Mouse (Mus musculus): ENCODE measurements around the gene Epn3. TPM values are rescaled to one million over a fixed set of nuclear protein-coding genes. Genes with fewer than 3 reads are reported as not detected.
A peak's percentile ranks its signal among the peaks of the same experiment; 100 is the strongest.

The Epn3 gene
- polyA plus RNA-seq, 1 experiment from 2014 or later: 0.05 TPM

DNA sequence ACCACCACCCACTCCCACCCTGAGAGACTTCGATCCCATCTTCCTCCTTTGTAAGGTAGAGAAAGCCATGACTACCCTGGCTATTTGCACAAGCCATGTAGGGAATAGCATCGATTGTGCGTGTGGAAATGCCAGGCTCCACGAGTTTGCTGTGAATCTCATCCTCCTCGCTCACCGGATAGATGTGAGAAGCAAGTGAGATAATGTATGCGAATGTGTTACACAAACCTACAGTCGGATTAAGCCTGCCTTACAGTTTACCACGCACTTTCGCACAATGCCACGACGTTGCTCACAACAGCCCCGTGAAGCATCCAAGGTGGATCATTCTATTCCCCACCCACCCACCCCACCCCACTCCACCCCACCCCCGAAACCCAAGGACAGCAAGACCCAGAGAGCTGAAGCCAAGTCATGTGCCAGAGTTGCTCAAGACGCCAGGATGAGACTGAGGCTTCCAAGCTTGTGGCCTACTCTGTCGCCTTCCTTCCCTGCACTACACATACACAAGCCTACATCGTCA, 33.4 kb downstream of the Epn3 start:
- H3K9ac ChIP-seq: no peak overlapping the region
- H3K4me3 ChIP-seq (replicated peaks): no peak overlapping the region
- DNase-seq (no peak), ATAC-seq (ENCODE audit: low read depth) (no peak)
- peaks cover 48% of the 10 kb centered on the region for H3K27me3 ChIP-seq
- H3K27ac ChIP-seq: no peak overlapping the region
- 72% methylated on average over 17 of the region's 17 CpGs for WGBS (ENCODE audit: insufficient replicate concordance)
- H3K4me2 ChIP-seq: no peak overlapping the region
- no peaks in the 10 kb centered on the region for H3K36me3 ChIP-seq
- H3K9me3 ChIP-seq (replicated peaks): no peaks in the 10 kb centered on the region
- H3K4me1 ChIP-seq (replicated peaks): peaks cover 14% of the 10 kb centered on the region; the same call in 1 of the 2 replicates

DNA sequence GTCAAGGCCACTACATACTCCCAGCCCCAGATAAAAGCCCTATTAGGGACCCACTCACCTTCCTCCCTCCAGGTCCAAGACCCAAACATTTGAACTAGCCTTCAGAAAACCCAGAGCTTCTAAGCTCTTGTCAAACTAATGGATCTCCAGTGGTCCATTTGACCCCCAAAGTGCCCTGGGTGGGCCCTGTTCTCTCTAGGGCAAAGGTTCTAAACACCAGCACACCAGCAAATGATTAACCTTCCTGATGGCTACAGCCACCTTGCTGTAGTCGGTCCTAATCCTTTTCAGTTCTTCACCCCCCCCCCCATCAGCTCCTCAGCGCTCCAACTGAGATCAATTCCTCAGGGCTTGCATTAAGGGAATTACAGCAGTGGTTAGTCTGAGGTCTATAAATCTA, 35.6 kb downstream of the Epn3 start:
- ATAC-seq (ENCODE audit: low read depth) (no peak; the same call in 1 of the 2 replicates), DNase-seq (no peak)
- 35% methylated on average over 2 of the region's 2 CpGs for WGBS (ENCODE audit: insufficient replicate concordance)
- peaks cover 27% of the 10 kb centered on the region for H3K27me3 ChIP-seq
- H3K4me1 ChIP-seq (replicated peaks): peaks cover 14% of the 10 kb centered on the region; the same call in 1 of the 2 replicates
- H3K9ac ChIP-seq: no peak overlapping the region
- H3K4me2 ChIP-seq: no peak overlapping the region
- no peak overlapping the region for H3K27ac ChIP-seq
- H3K36me3 ChIP-seq: no peaks in the 10 kb centered on the region
- H3K9me3 ChIP-seq (replicated peaks): no peaks in the 10 kb centered on the region
- H3K4me3 ChIP-seq (replicated peaks): no peak overlapping the region

DNA sequence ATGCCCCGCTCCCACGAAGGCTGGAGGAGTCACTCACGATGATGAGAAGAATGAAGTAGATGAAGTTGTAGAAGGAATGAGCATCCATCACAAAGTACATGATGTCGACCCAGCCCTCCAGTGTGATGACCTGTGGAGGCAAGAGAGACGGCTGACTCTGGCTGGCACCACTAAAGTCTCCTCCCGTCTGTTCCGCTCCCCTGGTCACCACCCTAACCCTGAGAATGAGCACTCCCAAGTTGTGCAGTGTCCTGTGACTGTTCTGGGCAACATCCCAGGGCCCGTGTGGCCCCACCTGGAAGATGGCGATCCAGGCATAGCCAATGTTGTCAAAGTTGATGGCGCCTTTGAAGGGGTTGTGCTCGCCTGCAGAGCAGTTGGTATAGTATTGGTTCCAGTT, 37.9 kb downstream of the Epn3 start:
- DNase-seq: no peak
- H3K4me2 ChIP-seq: no peak overlapping the region
- H3K36me3 ChIP-seq: no peaks in the 10 kb centered on the region
- WGBS (ENCODE audit: insufficient replicate concordance): 80% methylated on average over 11 of the region's 11 CpGs
- no peaks in the 10 kb centered on the region for H3K9me3 ChIP-seq (replicated peaks)
- ATAC-seq (ENCODE audit: low read depth): no peak
- H3K27me3 ChIP-seq: peaks cover 17% of the 10 kb centered on the region
- H3K9ac ChIP-seq: no peak overlapping the region
- H3K4me3 ChIP-seq (replicated peaks): no peak overlapping the region
- no peak overlapping the region for H3K27ac ChIP-seq
- H3K4me1 ChIP-seq (replicated peaks): peaks cover 25% of the 10 kb centered on the region

DNA sequence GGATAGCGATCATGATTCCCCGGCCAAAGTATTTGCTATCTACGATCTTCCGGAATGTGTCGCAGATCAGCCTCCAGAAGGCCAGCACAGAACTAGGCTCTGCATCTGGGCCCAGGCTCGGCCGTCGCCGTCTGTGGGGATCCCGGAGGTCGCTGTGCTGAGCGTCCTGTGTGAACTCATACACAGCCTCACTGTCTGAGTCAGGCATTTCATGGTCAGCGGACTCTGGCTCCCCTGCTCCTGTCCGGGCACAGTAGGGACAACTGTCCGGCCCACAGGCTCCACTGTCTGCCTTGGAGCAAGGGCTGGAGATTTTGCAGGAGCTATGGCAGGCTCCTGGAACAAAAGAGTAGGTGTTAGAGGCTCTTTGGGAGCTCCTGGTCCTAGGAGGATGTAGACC, 42.8 kb downstream of the Epn3 start:
- H3K4me1 ChIP-seq (replicated peaks): peaks cover 40% of the 10 kb centered on the region
- WGBS (ENCODE audit: insufficient replicate concordance): 77% methylated on average over 15 of the region's 15 CpGs
- peak overlapping the region; percentile 34; the same call in 1 of the 2 replicates for H3K9ac ChIP-seq
- peaks cover 19% of the 10 kb centered on the region for H3K27me3 ChIP-seq
- ATAC-seq (ENCODE audit: low read depth) (no peak), DNase-seq (no peak)
- H3K9me3 ChIP-seq (replicated peaks): no peaks in the 10 kb centered on the region
- H3K4me2 ChIP-seq: peak overlapping the region; percentile 69
- peak overlapping the region; percentile 86 for H3K27ac ChIP-seq
- no peaks in the 10 kb centered on the region for H3K36me3 ChIP-seq
- 0 out of 2 replicates have a peak overlapping the region, but pooled peaks have one; percentile 46 for H3K4me3 ChIP-seq (replicated peaks)

DNA sequence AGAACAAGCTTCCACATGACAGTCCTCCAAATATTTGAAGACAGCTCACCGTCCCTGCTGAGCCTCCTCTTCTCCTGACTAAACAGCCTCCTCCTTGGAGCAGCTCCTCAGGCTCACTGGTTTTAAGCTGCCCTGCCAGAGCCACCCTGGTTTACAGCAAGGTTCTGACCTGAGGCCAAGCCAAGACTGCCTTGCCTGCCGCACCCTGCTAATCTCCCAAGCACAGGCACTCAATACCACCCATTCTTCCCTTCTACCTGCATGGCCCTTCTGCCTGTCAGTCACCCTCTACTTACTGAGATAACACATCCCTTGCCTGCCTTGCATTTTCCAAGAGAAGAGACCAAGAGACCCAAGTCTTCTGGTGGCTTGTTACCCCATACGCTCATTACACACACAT, 43.4 kb downstream of the Epn3 start:
- no peaks in the 10 kb centered on the region for H3K36me3 ChIP-seq
- H3K4me3 ChIP-seq (replicated peaks): peak overlapping the region; percentile 46
- peak overlapping the region; percentile 62 for H3K9ac ChIP-seq
- no peaks in the 10 kb centered on the region for H3K9me3 ChIP-seq (replicated peaks)
- H3K4me1 ChIP-seq (replicated peaks): peaks cover 45% of the 10 kb centered on the region
- DNase-seq: peak; percentile 72
- peak overlapping the region; percentile 69 for H3K4me2 ChIP-seq
- 37% methylated on average over 3 of the region's 3 CpGs for WGBS (ENCODE audit: insufficient replicate concordance)
- H3K27ac ChIP-seq: peak overlapping the region; percentile 86
- ATAC-seq (ENCODE audit: low read depth): peak; percentile 99
- H3K27me3 ChIP-seq: peaks cover 19% of the 10 kb centered on the region

DNA sequence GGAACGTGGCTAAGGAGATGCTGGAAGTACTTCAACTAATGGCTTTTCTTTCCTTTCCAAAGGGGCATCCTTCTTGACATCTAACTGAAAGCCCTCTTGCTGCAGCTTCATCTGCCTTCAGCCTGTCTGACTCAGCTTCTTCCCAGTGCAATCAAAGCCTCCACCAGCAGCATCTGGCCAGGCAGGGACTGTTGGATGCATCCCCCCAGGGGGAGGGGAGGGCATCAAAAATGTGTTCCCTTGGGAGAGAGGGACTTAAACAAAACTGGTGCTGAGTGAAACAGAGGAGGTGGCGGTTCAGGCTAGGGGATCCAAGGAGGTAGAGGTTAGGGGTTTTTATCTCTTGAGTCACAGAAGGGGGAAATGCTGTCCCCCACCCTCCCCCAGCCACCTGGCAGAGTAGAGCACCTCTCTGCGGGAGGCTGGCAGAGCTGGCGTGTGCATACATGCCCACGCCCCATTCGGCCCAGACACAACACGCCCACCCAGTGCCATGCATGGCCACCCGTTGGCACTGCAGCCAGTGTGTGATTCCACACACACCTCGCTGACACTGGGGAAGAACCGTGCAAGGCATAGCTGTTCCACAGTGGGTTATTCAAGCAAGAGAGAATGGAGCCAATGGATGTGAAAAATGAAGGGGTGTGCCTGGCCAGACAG, 44.5 kb downstream of the Epn3 start:
- peak overlapping the region; percentile 69 for H3K4me2 ChIP-seq
- WGBS (ENCODE audit: insufficient replicate concordance): 42% methylated on average over 10 of the region's 10 CpGs
- peak; percentile 44 for ATAC-seq (ENCODE audit: low read depth)
- H3K9me3 ChIP-seq (replicated peaks): no peaks in the 10 kb centered on the region
- H3K4me1 ChIP-seq (replicated peaks): peaks cover 53% of the 10 kb centered on the region
- H3K4me3 ChIP-seq (replicated peaks): peak overlapping the region; percentile 46
- no peak for DNase-seq
- peaks cover 22% of the 10 kb centered on the region for H3K27me3 ChIP-seq
- H3K36me3 ChIP-seq: no peaks in the 10 kb centered on the region
- H3K27ac ChIP-seq: peak overlapping the region; percentile 86
- peak overlapping the region; percentile 62 for H3K9ac ChIP-seq

DNA sequence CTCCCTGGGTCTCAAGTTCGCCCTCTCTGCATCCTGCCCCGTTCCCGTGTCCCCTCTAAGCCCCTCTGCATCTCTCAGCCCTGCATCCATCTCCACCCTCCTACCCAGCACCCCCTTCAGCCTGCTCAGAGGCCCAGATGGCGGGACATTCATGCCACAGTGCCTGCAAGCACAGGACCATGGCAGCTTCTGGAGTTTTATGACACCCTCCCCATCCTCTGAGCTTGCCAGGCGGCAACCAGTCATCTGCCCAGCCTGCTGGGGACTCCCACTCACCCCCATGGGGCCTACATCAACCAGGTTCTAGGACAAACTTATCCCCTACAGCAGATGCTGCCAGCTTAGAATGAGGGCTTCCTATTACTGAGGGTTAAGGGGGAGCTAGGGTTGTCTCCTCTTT, 45.0 kb downstream of the Epn3 start:
- Histone ChIP-seq H3K27me3 (peaks cover 24% of the 10 kb centered on the region), H3K27ac (peak overlapping the region; percentile 86; the same call in 1 of the 2 replicates), H3K4me2 (peak overlapping the region; percentile 69), H3K9me3 (replicated peaks) (no peaks in the 10 kb centered on the region), H3K9ac (peak overlapping the region; percentile 62), H3K36me3 (no peaks in the 10 kb centered on the region), H3K4me1 (replicated peaks) (peaks cover 54% of the 10 kb centered on the region), H3K4me3 (replicated peaks) (peak overlapping the region; percentile 46)
- ATAC-seq (ENCODE audit: low read depth) (no peak), DNase-seq (no peak)
- WGBS (ENCODE audit: insufficient replicate concordance): 59% methylated on average over 5 of the region's 5 CpGs

DNA sequence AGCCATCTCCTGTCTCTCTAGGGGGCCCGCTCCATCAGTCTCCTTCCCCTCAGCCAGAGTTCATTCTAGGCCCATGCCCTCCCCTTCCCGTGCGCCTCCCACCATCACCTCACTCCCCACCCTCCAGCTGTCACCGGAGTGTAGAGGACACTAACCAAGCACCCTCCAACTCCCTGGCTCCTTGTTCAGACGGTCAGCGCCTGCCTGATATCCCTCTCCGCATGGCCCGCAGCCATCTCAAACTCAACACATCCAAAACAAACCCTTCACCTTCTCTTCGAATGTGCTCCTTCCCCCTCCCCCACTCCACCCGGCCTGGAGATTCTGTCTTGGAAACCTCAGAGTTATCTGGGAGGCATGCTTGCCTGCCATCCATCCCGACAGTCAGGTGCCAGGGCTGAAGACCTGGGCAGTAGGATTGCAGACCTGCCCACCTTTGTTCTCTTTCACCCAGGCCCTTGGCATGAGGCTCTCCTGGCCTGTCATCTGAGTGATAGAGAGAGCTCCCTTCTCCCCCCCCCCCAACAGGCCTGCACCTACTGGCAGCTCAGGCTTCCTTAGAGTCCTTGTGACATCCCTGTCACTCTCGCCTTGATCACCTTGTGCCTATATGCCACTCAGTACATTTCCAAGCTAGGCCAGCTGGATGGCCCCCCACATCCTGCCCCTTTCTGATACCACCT, 48.5 kb downstream of the Epn3 start:
- Histone ChIP-seq H3K27me3 (peaks cover 27% of the 10 kb centered on the region), H3K36me3 (no peaks in the 10 kb centered on the region), H3K27ac (no peak overlapping the region), H3K4me3 (replicated peaks) (no peak overlapping the region), H3K9me3 (replicated peaks) (no peaks in the 10 kb centered on the region), H3K4me1 (replicated peaks) (peaks cover 41% of the 10 kb centered on the region), H3K4me2 (no peak overlapping the region), H3K9ac (no peak overlapping the region)
- DNase-seq (no peak), ATAC-seq (ENCODE audit: low read depth) (no peak)
- 60% methylated on average over 12 of the region's 12 CpGs for WGBS (ENCODE audit: insufficient replicate concordance)

DNA sequence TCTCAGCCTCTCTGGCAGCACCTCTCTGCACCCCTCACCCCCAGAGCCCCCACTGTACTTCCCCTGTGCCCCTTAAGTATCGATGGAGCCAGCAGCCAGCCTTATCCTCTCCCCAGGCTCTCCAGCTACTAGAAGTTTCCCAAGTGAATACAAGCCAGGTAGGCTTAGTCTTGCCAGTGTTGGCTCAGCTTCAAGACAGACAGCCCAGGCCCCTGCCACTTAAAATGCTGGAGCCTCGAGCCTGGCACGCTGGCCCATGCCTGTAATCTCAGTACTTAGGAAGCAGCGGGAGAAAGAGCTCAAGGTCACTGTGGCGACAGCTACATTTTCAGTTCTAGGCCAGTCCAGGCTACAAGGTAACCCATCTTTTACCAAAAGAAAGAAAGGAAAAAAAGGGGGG, 49.9 kb downstream of the Epn3 start:
- no peak overlapping the region for H3K4me2 ChIP-seq
- H3K27me3 ChIP-seq: peaks cover 32% of the 10 kb centered on the region
- H3K36me3 ChIP-seq: no peaks in the 10 kb centered on the region
- H3K9ac ChIP-seq: no peak overlapping the region
- H3K27ac ChIP-seq: no peak overlapping the region
- ATAC-seq (ENCODE audit: low read depth) (no peak), DNase-seq (no peak)
- WGBS (ENCODE audit: insufficient replicate concordance): 51% methylated on average over 5 of the region's 5 CpGs
- H3K4me1 ChIP-seq (replicated peaks): peaks cover 28% of the 10 kb centered on the region
- no peak overlapping the region for H3K4me3 ChIP-seq (replicated peaks)
- H3K9me3 ChIP-seq (replicated peaks): no peaks in the 10 kb centered on the region

DNA sequence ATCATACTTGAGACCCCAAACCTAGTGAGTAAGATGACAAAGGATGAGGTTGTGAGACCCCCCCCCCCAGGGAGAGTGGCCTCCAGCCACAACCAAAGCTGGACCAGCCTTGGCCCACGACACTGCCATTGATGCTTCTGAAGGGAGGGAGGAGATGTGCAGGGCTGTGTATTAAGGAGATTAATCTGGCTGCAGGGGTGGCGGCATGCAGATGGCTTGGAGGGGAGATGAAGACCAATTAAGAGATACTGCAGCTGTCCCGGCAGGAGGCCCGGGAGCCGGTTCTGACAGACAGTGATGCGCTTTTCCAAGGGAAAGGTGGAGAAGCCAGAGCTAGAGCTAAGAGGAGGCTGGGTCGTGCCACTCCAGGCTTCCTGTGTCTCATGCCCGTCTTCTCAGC, 50.5 kb downstream of the Epn3 start:
- H3K4me3 ChIP-seq (replicated peaks): no peak overlapping the region
- H3K9ac ChIP-seq: no peak overlapping the region
- ATAC-seq (ENCODE audit: low read depth): no peak
- no peaks in the 10 kb centered on the region for H3K9me3 ChIP-seq (replicated peaks)
- no peak for DNase-seq
- no peaks in the 10 kb centered on the region for H3K36me3 ChIP-seq
- no peak overlapping the region for H3K27ac ChIP-seq
- no peak overlapping the region for H3K4me2 ChIP-seq
- 42% methylated on average over 8 of the region's 8 CpGs for WGBS (ENCODE audit: insufficient replicate concordance)
- peaks cover 21% of the 10 kb centered on the region for H3K4me1 ChIP-seq (replicated peaks)
- peaks cover 33% of the 10 kb centered on the region for H3K27me3 ChIP-seq

DNA sequence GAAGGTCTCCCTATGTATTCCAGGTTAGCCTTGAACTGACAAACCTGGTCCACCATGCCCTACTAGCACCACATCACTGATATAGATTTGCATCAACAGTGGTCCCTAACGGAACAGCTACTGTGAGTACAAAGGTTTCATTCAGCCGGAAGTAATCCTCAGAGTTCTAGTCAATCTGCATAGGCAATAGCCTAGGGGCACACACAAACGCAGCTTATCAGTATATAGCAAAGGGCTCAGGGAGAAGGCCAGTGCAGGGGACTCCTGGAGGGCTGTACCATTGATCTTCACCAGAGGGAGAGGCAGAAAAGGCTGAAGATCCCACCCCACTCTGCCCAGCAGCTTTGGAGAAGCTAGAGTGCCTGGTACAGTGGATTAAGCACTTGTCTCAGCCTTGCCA, 52.8 kb downstream of the Epn3 start:
- 6% methylated on average over 3 of the region's 3 CpGs for WGBS (ENCODE audit: insufficient replicate concordance)
- Histone ChIP-seq H3K4me2 (no peak overlapping the region), H3K27ac (no peak overlapping the region), H3K4me3 (replicated peaks) (no peak overlapping the region), H3K9me3 (replicated peaks) (no peaks in the 10 kb centered on the region), H3K27me3 (peaks cover 43% of the 10 kb centered on the region), H3K4me1 (replicated peaks) (peaks cover 19% of the 10 kb centered on the region), H3K9ac (no peak overlapping the region), H3K36me3 (no peaks in the 10 kb centered on the region)
- DNase-seq (no peak), ATAC-seq (ENCODE audit: low read depth) (peak; percentile 68; the same call in 1 of the 2 replicates)

Measured in liver, embryonic 13.5 days (tissue).